23 mouse cellular contexts compared by ENCODE assay signal in the genomic region with DNA sequence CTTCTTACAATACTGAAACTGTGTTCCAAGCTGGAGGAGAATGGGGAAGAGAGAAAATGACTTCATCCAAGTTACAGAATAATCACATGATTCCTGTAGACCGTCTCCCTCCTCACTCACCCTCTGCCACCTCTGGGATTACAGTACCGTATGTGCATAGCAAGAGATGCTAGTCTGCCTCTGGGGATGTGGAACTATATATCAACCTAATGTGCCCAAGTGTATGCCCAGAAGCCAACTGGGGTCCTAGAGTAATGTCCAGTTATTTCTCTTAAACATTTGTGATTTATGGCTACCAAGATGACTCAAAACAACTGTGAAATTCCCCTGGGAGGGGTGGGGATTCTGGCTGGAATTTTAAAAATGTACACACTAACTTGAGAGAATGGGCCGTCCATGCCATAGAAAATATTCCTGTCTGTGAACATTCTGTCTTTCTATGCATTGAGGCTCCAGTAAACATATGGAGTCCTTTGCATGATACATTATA. TPM values are rescaled to one million over a fixed set of nuclear protein-coding genes. Genes with fewer than 3 reads are reported as not detected.
A peak's percentile ranks its signal among the peaks of the same experiment; 100 is the strongest.
DNase-seq lines count a peak whose midpoint lies in the region; ATAC-seq and TF ChIP-seq lines count a peak whose summit lies in the region.
"Had no signal": no experiment of that assay in that cellular context is flagged by ENCODE, and none has a peak within 500 bp of the region (broad histone marks: within the 10 kb centered on the region; RNA-seq: fewer than 3 reads in every experiment).

No protein-coding gene starts in this region.

- no peaks in the 10 kb centered on the region for H3K27me3 ChIP-seq in thymus, adult 2 months (ENCODE audit: control insufficient read depth, insufficient read depth, low read length)
- H3K27me3 ChIP-seq: heart, embryonic 12.5 days; limb, embryonic 15.5 days; megakaryocyte, embryonic 14.5 days; neural tube, embryonic 13.5 days had no signal

- peak overlapping the region; percentile 34; the same call in 1 of the 2 replicates for H3K4me3 ChIP-seq in macrophage (ENCODE audit: inconsistent target)
- H3K4me3 ChIP-seq in thymus, adult 2 months (ENCODE audit: control insufficient read depth, insufficient read depth, low read length) = no peak overlapping the region
- H3K4me3 ChIP-seq: heart, embryonic 12.5 days; left cerebral cortex, adult 2 months; limb, embryonic 15.5 days; megakaryocyte, embryonic 14.5 days; neural tube, embryonic 13.5 days had no signal

- H3K79me2 ChIP-seq in macrophage (ENCODE audit: inconsistent target) = peaks cover 53% of the 10 kb centered on the region

- no peaks in the 10 kb centered on the region for H3K4me1 ChIP-seq in thymus, adult 2 months (replicated peaks; ENCODE audit: control insufficient read depth, insufficient read depth, low read length)
- H3K4me1 ChIP-seq: heart, embryonic 12.5 days; limb, embryonic 15.5 days; neural tube, embryonic 13.5 days had no signal

- TF ChIP-seq CTCF in thymus, adult 2 months (IDR thresholded peaks at IDR 0.05; ENCODE audit: borderline replicate concordance, control insufficient read depth, extremely low read depth, insufficient read depth, low read length, poor library complexity) = no peak

- TF ChIP-seq POLR2A in thymus, adult 2 months (IDR thresholded peaks at IDR 0.05; ENCODE audit: control insufficient read depth, extremely low read depth, insufficient read depth, low read length, poor library complexity) = no peak

- no peaks in the 10 kb centered on the region for H3K36me3 ChIP-seq in macrophage (ENCODE audit: inconsistent target)
- H3K36me3 ChIP-seq in thymus, adult 2 months (ENCODE audit: control insufficient read depth, insufficient read depth, low read length) = no peaks in the 10 kb centered on the region
- H3K36me3 ChIP-seq: heart, embryonic 12.5 days; limb, embryonic 15.5 days; neural tube, embryonic 13.5 days had no signal

- ATAC-seq in CD4-positive, CD25-positive, alpha-beta regulatory T cell, adult 4 months = no peak
- ATAC-seq: forebrain, postnatal 0 days; hindbrain, embryonic 16.5 days had no signal

- peak overlapping the region; percentile 52 for H3K27ac ChIP-seq in macrophage
- no peak overlapping the region for H3K27ac ChIP-seq in thymus, adult 2 months (ENCODE audit: control insufficient read depth, insufficient read depth, low read length)
- H3K27ac ChIP-seq: left cerebral cortex, adult 2 months; limb, embryonic 15.5 days; neural tube, embryonic 13.5 days; stomach, postnatal 0 days had no signal

- WGBS in macrophage (ENCODE audit: missing documents) = 40% methylated on average over 3 of the region's 3 CpGs
- WGBS in thymus, adult 2 months = 89% methylated on average over 3 of the region's 3 CpGs

- peak; percentile 39 for DNase-seq in CD4-positive, CD25-positive, alpha-beta regulatory T cell, adult 2 months (ENCODE audit: low read depth, low spot score)
- DNase-seq in 3134 (ENCODE audit: extremely low read depth, insufficient read length, low spot score) (peak; percentile 52), adipocyte (ENCODE audit: low spot score) (peak; percentile 58)
- no peak for DNase-seq in cerebellum, postnatal 25 days
- no peak for DNase-seq in thymus, adult 2 months
- no peak for DNase-seq in heart, adult 11 months
- DNase-seq: adrenal gland, postnatal 36 days; cerebellum, postnatal 36 days; forebrain, postnatal 0 days; gastrocnemius, postnatal 14 days; heart, postnatal 36 days; kidney, adult 18-20 months; lung, adult 2 months; thymus, postnatal 25 days had no signal

RNA-seq across cellular contexts. Expression of a gene that starts 1.2 kb away (rescaled TPM):
- 100 to 1,000 TPM; 244 to 260 TPM for polyA plus RNA-seq in CD4-positive, CD25-positive, alpha-beta regulatory T cell, adult 4 months (2017; shearing (Covaris generic))
- total RNA-seq in macrophage (2018; cell fraction: chromatin; rRNA removed) = 1,000 to 10,000 TPM in 8 of 26 experiments, 100 to 1,000 TPM in 17, 10 to 100 TPM in 1; 83.6 to 2,044 (median 390) TPM
- total RNA-seq in macrophage (2018; cell fraction: cytosol; rRNA removed) = 100 to 1,000 TPM in 10 of 26 experiments, 10 to 100 TPM in 16; 41.8 to 248 (median 88.2) TPM
- 1,000 to 10,000 TPM in 4 of 26 experiments, 100 to 1,000 TPM in 22; 138 to 1,332 (median 438) TPM for total RNA-seq in macrophage (2018; cell fraction: nucleus; rRNA removed)
- 57.6 to 93.0 TPM (median 61.6 TPM) in 3 replicates for polyA plus RNA-seq in macrophage (2018)
- polyA plus RNA-seq in thymus, adult 2 months (2012; rRNA removed) = 15.5 and 16.0 TPM in 2 replicates

Comparison
In these comparisons a context has a peak if more than half of its experiments do, and no peak if none do; other contexts are left out.
1. DNase-seq: peak in CD4-positive, CD25-positive, alpha-beta regulatory T cell, adult 2 months (single experiment), 3134 (single experiment) and adipocyte (single experiment); none in cerebellum, postnatal 25 days (0 of 2), thymus, adult 2 months (single experiment) and heart, adult 11 months (single experiment).